Mouse (Mus musculus): ENCODE measurements around the gene Supt3.

The Supt3 gene

DNA sequence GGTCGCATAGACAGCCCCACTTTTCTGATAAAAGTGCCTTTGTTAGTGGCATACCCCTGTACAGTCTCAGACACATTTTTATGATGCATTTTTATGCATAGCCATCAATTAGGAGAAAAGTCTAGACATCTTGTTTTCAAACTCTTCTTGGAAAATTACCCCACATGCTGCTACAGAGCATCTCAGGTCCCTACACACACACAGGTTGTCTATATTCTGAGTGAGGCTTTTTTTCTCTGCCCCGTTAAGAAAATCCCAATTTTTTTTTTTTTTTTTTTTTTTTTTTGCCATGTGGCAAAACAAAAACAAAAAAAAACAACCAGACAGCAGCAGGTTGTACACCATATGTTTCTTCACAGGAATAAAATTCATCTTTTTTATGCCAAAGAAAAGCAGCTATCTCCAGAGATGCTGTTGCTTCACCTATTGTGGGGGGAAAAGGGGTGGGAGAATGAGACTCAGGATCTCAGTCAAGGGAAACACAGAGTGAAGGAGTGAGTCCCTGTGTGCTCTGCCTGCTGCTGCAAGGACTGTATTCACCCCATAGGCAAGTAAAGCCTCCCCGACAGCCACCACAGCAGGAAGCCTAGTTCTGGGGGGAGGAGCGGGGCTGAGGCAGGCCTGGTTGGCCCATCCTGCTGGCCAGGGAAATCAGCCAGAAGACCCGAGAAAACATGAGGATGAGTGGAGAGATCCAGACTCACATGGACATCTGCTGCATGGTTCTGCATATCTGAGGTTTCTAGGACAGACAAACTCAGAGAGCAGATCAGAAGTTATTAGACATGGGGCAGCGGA is 281.8 kb downstream of the Supt3 start:
- no peak for DNase-seq

DNA sequence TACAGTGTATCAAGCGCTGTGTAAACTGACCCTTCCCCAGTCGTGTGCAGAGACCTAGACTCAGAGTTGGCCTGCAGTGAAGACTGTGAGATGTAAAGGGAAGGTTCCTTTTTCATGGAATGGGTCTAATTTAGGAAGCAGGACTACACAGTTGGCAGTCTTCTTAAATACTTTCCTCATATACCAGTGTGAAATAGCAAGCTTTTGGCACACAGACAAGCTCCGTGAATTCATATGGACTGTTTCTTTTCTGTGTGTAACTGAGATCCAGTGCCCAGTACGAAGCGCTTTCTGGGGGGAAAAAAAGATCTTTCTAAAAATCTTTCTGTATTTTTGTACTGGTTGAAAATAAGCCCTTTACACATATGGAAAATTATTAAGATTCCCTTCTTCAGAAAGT is 286.8 kb downstream of the Supt3 start:
- DNase-seq, result no peak

DNA sequence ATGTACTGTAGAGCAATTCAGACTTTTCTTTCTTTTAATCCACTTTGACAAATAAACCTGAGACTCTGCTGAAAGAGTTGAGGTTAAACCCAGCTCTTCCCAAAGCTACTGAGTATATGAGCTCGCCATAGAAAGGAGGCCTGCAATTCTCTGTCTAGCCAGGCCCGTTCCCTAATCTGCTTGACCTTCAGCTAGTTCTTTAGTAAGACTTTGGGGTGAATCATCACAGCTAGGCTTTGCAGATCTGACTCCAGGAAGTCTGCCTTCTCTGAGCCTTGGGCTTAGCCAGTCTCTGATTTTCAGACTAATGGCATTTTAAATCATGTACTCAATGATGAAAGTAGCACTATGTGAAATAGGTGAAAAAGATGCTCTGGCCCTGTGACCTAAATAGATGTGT is 288.5 kb downstream of the Supt3 start:
- DNase-seq, result no peak

DNA sequence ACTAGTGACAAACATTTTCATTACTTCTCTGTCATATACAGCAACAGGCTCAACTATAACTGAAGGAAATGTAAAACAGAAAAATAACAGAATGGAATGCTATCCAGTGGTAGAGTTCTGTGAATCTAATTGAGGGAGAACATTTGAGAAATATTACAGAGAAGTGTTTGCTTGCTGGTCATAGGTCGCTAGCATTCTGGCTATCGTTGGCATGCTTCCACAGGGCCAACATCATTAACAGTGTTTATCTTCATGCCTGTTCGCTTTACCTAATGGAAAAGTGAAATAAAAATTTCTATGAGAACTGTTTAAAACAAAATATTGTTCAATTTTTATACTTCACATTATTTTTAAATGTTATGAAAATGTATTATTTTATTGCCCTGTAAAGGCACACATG is 290.5 kb downstream of the Supt3 start:
- DNase-seq, result no peak

DNA sequence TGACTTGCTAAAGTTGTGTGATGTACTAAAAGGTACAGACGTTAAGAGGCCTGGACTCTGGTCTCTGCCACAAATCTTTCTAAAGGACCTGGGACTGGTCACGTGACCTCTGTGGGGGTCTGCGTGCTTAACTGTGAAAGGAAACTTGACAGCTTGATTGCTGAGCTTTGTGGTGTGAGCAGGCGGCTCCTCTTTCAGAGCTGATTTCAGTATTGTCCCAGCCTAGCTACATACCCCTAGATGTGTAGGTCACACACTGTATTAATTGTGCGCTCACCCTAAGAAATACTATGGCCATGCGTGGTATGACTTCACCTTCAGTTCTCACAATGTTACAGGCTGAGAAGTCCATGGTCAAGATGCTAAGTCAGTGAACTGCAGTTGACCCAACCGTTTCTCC is 291.4 kb downstream of the Supt3 start:
- no peak for DNase-seq

DNA sequence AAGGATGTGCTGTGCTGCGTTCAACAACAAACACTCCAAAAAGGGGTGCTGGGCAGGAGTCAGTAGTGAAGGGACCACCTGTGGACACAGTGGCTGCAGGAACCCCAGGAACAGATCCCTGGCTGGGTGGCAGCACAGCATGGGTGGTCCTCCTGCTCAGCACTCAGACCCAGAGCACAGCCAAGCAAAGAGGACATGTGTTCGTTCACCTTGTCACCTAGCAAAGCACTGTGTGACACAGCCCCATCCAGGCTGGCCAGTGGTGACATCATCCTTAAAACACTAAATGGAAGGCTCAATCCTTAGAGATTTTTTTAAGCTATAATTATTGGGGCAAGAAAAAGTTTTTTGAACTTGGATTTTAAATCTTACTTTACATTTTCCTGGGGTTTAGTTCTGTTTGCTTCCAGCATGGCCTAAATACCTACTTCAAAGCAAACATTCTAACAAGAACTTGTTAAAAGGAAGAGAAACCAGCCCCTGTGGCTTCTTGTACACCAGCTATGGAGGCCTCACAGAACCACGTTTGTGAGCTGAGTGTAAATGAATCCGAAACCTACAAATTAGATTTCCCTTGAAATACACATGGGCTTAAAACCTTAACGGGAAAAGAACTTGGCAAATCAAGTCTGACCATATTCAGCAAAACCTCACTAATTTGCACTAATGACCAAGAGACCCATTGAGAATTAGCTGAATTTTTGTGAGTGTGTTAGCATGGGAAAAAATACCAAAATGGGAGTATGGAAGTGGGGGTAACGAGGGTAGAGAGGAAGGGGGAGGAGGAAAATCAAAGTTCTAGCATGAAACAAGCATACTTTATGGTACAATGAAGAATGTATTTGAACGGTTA is 295.8 kb downstream of the Supt3 start:
- no peak for DNase-seq

DNA sequence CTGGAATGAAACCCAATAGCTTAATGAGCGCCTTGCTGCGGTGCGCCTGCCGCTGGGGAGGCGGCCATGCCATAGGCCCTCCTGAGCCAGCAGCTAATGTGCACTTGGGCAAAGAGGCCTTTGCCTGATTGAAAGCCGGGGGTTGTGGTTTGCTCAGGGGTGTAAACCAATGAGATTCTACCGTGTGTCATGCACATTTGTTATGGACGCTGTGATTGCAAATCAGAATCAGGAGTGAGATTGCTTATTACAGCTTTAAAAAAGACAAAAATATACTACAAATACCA is 296.3 kb downstream of the Supt3 start:
- DNase-seq, result no peak

DNA sequence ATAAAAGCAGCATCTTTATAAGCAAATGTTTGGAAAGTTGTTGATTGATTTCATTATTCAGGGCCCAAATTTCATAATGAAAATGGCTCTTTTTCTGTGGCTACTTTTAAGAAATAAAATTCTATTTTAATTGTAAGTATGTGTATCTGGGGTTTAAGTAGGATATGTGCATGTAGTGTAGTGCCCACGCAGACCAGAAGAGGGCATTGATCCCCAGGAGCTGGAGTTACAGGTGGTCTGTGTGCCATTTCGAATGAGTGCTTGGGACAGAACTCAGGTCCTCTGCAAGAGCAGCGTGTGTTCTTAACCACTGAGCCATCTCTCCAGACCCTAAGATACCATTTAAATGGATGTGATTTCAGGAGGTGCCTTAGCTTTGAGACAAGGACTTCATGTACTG is 296.8 kb downstream of the Supt3 start:
- DNase-seq, result no peak

DNA sequence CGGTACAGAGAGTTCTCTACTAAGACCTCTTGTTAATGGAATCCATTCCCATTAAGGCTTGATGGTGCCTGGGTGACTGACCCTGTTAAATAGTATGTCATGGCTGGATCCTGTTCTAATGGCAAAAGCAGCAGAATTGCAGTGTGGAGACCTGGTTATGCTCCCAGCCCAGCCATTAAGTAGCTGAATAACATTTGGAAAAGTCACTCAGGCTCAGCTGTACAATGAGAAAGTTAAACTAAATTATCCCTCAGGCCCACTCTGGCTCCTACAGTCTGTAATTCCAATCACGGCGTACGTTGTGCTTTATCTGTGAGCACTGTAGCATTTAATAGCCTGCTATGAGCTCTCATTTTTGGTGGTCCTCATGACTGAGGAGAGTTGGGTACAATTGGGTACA is 300.0 kb downstream of the Supt3 start:
- no peak for DNase-seq

DNA sequence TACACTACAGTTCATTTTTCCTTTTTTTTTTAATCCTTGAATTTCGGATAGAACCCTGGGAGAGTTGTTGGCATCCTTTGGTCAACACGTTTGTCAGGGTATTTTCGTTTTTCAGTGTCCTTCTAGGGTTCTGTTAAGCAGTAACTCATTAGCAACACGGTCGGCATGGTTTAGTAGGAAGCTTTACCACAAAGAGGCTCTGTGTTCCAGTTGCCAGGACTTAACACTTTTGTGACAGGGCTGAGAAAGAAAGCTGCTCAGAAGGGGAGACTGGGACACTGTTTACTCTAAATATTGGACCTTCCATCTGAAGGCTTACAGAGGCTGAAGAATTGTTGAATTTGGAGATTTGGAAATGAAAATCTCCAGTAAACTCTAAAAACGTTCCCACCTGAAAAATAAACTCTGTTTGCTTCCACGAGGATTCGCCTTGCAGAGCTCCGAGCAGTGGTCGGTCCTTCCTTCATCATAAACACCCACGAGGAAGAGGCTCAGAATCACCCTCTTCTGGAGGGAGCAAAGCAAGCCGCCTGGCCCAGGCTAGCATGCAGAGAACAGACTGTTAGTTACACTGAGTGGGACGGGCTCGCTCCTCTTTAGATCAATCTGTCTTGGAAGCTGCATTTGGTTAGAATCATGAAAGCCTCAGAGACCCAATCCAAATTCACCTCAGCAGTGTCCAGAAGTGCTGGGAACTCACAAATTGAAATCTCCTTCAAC is 301.1 kb downstream of the Supt3 start:
- DNase-seq, result no peak

DNA sequence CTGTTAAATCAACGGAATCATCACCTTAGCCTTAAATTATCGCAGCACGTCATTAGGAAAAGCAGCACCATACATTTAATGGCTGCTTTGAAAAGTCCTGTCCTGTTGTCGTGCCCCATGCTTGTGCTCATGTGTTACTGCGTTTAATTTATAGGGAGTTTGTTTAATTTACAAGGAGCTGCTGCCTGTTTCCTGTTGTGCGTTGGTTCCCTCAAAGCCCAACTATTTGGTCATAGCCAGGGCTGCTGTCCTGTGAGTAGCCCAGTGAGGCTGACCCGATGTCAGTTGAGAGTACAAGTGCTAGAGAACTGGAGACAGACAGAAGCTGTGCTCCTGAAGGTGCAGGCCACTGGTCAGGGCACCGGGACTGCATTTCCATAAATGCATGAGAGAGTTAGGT is 304.6 kb downstream of the Supt3 start:
- DNase-seq, result no peak

DNA sequence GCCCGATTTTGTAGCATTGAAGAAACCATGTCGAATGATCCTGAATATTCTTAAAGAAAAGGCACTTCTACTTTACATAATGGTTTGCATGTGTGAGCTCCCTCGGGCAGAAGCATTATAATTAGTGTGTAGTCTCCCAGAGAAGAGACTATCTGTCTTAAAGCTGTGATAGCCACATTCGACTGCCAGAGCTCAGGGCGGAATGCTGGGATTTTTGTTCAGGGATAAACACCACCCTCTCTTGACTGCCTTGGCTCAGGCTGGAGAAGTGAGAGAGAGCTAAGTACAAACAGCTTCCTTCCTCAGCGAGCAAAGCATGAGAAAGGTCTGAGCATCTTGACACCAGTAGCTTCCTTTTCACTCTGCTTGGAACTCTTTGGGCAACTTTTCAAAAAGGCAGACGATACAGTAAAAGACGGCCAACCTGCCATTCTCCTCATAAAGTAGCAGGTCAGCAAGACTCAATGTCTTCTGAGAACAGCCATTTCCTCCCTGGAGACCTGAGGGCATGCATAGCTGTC is 305.1 kb downstream of the Supt3 start:
- no peak for DNase-seq

DNA sequence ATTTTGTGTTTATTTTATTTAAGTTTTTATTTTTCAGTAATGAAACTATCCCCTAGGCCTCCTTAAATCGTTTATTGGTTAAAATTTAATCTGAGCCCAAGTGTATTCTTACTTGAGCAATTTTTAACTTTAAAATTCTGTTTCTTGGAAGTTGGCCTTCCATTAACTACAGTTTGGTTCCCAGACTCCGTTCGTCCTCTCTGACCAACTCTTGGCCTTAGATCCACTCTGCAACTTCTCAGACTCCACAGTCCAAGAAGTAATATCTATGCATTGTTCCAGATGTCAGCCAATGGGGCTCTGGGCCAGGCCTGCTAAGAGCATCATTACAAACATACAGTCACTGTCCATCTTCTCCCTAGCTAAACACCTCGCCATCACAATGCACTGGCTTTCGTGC is 309.4 kb downstream of the Supt3 start:
- DNase-seq, result no peak

DNA sequence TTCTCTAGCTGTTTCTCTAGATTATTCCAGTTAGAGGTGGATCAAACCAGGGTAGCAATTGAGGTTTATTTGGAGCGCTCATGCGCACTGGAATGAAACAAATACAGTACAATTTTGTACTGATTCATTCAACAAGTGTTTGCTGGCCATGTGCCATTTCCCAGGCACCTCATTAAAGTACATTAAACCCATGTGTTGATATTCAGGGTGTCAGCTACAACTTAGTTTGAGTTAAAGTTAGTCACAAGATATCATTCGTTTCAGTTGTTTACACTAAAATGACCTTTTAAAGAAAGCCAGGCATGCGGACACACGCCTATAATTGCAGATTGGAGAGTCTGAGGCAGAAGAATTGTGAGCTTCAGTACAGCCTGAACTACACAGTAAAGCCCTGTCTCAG is 310.1 kb downstream of the Supt3 start:
- DNase-seq, result no peak

DNA sequence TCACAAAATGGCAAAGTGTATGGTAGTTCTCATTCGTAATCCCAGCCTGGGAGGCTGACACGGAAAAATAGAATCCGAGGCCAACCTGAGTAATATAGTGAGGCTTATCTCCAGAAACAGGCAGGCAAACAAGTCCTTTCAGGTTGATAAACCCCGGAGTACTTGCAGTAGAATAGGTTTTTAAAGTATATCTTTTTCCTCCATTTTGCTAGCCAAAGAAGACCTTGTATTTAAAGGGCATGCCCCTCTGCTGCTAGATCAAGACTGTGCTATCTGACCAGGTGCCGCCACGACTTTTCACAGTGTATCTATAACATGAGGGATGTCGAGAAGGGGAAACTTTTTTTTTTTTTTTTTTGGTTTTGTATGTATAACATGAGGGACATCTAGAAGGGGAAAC is 324.1 kb downstream of the Supt3 start:
- DNase-seq, result no peak

DNA sequence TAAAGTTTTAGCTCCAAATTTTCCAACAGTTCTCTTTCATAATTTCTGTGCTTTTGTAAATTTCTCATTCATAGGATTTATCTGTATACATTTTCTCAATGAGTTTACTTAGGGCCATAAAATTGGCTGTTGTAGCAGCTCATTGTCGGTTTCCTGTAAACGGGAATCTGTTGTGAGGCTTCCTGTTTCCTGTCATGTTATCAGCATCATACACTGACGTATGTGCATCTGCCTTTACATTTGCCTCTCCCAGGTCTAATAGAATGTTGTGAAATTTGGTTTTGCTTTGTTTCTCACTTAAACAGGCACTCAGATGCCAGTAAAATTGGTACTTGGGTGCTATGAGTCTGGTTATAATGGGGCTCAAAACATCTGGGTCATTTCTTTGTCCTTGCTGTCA is 338.4 kb downstream of the Supt3 start:
- no peak for DNase-seq

DNA sequence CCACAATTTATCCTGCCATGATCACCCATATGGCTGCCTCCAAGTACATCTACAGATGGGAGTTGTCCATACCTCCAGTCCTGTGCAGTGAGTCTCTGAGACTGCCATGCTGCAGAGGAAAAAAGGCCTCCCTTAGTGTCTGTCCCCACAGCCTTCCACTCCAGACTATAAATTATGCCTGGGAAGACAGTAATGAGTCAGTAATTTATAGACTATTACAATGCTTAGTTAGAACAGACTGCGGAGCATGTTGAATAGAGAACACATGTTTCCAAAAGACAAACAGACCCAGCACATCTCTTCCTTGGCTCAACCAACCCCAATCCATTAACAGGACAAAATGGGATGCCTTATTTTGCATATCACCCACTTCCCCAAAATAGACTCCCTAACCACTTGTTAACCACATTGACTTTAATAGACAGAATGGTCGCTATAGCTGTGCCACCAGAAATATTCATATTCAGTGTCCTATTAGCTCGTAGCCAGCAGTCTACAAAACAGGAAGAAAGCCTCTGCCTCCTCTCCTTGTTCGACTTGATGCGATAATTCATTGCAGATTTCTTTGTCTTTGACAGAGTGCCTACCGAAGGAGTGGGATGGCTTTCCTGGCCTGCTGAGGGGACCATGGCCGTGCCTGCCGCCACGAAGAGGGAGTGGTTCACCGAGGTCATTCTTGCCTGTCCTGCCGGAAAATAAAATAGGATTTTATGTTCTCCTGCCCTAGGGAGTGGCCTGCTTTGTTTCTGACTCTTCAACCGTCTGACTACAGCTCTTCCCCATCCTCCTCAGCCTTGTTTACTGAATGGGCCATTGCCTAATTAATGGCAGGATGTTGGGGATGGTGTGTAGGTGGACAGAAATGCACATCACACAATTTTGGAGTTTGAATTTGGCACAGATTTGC is 341.9 kb downstream of the Supt3 start:
- DNase-seq, result no peak

DNA sequence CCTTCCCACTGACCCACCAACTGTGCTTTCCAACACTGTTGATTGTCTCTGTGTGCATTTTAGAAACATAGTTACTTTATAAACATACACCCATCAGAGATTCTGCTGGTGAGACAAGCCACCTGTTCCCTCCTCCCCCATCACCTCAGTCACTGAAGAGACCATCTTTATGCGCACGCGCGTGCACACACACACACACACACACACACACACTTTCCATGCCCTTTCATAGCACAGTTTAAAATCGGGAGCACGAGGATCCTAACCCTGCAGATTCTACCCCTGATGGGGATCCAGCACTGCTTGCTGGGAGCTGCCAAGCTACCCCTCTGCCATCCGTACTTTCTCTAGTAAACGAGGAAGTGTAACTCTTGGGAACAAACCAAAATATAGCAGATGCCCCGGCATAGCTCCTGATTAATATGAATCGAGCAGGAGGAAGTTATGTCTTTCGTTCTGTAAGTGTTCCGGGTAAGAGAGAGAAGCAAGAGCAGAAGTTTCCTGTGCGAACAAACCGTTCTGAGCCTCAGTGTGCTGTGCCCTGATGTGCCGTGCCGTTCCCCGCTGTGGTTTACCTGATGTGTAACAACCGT is 342.8 kb downstream of the Supt3 start:
- DNase-seq, result no peak

DNA sequence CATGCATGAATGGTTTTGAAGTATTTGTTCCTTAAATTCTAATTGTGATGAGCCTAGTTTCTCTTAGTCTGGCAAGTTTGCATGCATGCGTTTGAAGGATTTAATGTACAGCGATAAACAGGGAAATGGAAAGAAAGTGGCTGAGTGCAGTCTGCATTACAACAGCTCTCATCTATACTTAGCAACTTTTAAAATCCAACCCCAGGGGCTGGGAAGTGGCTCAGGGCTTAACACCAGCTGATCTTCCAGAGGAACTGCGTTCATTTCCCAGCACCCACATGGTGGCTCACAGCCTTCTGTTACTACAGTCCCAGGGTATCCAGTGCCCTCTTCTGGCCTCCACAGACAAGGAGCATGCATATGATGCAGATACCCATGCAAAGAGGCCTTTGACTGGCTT is 346.9 kb downstream of the Supt3 start:
- no peak for DNase-seq

DNA sequence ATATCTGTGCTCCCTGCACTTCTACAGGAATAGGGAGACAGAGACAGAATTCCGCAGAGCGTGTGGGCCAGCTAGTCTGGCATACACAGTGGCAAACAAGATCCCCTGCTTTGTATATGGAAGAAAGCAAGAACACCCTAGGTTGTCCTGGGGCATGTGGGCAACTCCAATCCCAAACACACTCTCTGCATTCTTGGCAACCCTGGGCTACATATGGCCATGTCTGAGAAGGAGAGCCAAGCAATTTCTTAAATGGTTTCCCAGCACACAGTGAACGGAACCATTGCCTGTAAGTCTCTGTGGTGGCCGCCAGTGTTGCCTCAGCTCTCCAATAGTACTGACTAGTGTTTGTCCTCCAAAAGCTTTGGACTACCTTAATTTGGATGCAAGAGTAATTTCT is 351.7 kb downstream of the Supt3 start:
- no peak for DNase-seq

DNA sequence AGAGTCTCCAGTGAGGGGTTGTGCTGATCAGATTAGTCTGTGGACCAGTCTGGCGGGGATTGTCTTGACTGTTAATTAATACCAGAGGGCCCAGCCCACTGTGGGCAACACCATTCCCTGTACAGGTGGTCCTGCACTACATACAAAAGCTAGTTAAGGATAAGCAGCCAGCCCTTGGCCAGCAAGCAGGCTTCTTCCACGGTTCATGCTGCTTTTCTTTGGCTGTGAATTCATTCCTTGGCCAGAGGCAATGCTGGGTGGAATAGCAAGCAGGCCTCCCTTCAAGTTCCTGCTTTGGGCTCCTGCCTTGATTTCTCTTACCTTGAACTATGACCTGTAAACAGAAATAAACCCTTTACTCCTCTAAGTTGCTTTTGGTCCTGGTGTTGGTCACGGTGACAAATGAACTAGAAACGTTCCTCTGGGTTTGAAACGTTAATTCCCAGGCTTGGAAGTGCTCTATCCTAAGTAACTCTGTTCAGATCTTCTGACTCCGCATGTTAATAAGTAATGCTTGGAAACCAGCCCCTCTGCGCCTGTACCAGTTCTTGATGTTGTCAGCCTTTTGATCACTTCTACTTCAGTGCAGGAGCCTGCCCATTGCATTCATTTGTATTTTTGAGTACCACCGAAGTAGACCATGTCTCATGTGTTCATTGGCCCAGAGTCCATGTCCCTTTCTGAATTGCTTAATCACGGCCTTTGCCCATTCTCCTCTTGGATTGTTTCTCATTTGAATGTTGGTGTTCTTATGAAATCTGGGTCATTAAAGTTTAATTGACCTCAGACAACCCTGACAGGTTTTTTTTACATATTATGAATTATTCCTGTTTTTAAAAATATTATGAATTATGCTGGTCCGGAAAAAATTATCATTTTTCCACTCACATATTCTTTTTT is 356.8 kb downstream of the Supt3 start:
- DNase-seq, result no peak

All from right cerebral cortex, adult 18-20 months (tissue).